Mouse (Mus musculus) adrenal gland, adult (tissue): Measurements from ENCODE around the gene Ccdc13.

Experiments
- DNase-seq, 2 experiments: peaks; one replicate each; pipeline ENCODE4 v3.0.0; 2022 to 2023; ENCODE audit warnings: low spot score in 1 of 2; ENCODE audit not compliant: inconsistent age in 2 of 2

Gene Ccdc13

DNA sequence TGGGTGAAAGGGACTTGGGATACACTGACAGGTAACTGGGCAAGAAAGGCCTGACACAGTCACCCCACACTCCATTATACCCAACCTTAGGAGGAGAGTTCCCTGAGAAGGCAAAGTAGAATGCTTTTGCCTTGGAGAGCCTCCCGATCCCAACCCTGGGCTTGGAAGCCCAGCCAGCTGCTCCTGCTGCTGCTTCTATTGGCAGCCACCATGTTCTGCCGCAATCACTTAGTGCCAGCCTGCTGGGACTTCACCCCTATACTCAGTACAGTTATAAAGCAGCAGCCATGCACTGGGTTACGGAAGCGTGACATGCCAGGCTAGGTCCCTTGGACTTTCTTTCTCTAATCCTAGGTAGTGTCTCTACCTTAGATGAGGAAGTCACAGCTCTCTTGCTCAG lies 7.9 kb upstream of the Ccdc13 start:
- no peak for DNase-seq

DNA sequence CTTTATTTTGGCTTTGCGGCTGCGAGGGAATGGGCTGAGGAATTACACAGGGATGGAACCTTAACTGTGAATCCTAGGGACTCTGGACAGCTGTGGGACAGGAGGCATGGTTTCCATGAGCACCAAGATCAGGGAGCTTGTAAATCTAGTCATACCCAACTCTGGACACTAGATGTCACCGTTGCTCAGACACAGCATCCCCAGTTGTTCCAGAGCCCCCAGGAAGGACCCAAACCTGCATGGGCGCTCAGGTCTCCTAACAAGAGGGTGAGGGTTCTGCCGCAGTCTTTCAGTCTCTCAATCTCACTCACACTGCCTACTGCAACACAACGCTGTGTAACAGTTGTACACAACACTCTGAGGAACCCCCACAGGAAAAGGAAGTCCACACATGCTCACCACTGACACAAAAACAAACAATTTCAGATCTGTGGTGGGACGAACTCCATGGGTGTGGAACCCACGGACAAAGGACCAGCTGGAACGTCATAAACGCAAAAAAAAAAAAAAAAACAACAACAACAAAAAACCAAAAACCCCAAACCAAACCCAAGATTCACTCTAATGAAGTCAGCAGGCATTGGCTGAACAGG lies 7.4 kb upstream of the Ccdc13 start:
- peak in 1 of 2 experiments; percentile 75 for DNase-seq

DNA sequence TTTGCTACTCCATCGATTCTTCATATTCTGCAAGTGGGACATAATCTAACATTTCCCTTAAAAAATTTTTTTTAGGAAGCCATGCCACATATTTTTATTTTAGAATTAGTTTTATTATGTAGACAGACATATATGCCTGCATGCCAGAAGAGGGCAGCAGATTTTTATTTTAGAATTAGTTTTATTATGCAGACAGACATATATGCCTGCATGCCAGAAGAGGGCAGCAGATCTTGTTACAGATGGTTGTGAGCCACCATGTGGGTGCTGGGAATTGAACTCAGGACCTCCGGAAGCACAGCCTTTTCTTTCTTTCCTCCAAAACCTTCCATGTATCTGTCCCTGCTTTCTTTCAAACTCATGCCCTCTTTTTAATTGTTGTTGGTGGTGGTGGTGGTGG lies 3.7 kb upstream of the Ccdc13 start:
- DNase-seq = no peak

GRCm38 (mm10) chr9:121839622-121839965 lies 333 bp upstream of the Ccdc13 start:
- no peak for DNase-seq

- DNase-seq = no peak
Measured at GRCm38 (mm10) chr9:121838008-121838407, 1.3 kb downstream of the Ccdc13 start.

DNA sequence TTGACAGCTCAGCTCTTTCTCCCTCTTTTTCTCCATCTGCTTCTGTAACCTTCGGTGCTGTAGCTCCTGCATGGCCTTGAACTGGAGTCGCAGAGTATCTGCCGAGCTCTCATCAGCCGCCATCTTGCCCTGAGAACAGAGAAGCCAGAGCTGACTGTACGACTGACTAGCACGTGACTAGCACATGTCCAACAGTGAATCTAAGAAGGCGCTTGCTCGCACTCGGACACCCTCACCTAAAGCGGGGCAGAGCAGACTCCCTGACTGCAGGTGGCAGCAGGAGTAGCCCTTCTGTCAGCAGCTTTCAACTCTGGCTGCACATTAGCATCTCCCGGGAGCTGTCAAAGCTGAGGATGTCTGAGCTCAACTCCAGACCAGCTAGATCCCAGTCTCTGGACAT lies 5.4 kb downstream of the Ccdc13 start:
- DNase-seq = no peak

GRCm38 (mm10) chr9:121830956-121831293 lies 8.3 kb downstream of the Ccdc13 start:
- DNase-seq = peak; percentile 74 to 94

GRCm38 (mm10) chr9:121830243-121830955 lies 8.9 kb downstream of the Ccdc13 start:
- peak; percentile 44 to 79 for DNase-seq

DNA sequence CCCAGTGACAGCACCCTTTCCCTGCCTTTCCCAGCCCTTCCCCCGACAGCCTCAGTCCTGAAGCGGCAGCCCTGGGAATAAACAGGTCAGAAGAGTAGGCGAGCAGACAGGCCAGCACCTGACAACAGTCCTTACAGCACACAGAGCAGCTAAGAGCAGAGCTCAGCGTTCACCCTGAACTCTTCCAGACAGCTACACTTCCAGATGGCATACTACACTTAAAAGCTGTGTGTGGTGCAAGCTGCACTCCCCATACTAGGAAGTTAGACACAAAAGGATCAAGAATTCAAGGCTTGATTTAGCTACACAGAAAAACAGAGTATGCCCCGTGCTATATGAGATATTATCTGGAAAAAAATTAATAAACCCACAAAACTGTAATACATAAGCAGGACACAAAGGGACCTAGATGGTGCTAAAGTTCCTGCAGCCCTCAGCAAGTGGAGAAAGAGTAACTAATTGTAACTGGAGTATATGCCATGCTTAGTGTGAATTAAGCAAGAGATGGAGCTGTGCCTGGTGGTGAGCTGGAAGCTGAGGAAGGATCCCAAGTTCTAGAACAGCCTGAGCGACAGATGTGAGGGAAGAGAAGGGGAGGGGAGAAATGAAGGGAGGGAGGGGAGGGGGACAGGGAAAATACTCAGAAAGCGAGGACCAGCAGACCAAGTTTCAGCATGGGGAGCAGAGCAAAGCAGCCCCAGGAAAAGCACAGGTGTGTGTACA lies 9.8 kb downstream of the Ccdc13 start:
- no peak for DNase-seq

GRCm38 (mm10) chr9:121828314-121828713 lies 10.9 kb downstream of the Ccdc13 start:
- no peak for DNase-seq

GRCm38 (mm10) chr9:121826356-121826755 lies 12.9 kb downstream of the Ccdc13 start:
- no peak for DNase-seq

DNA sequence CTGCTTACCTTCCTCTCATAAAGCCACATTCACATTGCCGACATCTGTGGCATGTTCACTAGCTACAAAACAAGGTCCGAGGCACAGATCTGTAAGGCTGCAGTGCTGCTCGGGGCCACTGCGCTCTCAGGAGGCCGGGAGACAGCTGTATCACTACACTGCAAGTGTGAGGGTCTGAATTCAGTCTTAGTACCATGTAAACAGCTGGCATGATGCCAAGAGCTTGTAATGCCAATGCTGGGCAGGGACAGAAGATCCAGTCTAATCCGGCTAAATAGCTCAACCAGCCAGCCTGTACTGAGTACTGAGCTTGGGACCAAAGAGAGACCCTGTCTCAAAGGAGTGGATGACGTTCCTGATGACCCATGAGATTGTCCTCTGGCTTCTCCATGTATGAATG lies 15.3 kb downstream of the Ccdc13 start:
- no peak for DNase-seq

GRCm38 (mm10) chr9:121823051-121823450 lies 16.2 kb downstream of the Ccdc13 start:
- DNase-seq = no peak

DNA sequence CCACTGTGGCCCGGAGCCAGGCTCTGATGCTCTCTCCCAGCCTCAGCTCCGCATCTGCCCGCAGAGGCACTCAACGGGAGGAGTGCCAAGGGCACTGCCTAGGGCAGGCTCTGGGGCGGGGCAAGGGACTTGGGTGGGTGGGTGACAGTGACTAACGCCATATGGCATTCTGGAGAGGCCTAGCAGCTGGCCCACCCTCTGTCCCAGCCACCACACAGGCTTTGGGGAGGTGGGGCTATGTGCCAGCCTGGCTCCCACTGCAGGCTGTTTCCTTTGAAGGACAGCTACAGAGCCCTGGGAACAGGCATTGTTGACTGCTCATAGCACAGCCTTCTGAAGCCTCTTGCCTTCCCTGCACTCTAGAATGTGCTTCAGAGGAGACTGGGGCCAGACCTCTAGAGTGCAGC lies 16.7 kb downstream of the Ccdc13 start:
- peak in 1 of 2 experiments; percentile 54 for DNase-seq

GRCm38 (mm10) chr9:121820765-121821164 lies 18.5 kb downstream of the Ccdc13 start:
- no peak for DNase-seq

- peak in 1 of 2 experiments; percentile 60 for DNase-seq
Measured at GRCm38 (mm10) chr9:121819771-121820471, 19.3 kb downstream of the Ccdc13 start.

DNA sequence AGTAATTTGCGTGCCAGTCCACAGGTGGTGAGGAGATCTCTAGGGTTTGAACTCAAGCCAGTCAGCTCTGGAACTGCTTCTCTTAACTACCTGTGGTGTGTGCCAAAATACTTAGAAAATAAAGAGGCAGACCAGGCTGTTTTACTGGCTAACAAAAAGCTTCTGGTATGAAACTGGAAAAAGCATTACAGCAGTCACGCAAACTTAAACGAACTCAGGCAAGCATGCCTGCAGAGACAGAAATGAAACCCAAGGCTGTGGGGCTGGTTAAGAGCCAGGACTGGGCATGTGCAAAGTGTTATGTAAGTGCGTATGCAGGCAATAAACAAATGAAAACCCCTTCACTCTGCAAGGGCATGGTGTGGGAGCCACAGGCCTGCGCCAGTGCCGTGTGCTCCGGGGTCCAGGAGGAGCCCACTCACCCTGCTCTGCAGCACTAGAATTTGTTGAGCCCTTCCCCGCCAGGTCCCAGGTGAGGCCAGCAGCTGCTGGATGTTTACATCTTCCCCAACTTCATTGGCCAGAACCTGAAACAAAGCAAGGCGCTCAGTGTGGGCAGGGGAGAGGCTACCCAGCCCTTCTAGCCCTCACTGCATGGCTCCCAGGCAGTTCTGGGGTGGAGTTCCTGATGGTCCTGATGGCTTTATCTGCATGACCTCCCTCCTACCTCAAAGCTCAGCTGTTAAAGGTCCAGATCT lies 20.0 kb downstream of the Ccdc13 start:
- peak; percentile 43 to 83 for DNase-seq

- no peak for DNase-seq
Measured at GRCm38 (mm10) chr9:121815183-121815582, 24.1 kb downstream of the Ccdc13 start.

DNA sequence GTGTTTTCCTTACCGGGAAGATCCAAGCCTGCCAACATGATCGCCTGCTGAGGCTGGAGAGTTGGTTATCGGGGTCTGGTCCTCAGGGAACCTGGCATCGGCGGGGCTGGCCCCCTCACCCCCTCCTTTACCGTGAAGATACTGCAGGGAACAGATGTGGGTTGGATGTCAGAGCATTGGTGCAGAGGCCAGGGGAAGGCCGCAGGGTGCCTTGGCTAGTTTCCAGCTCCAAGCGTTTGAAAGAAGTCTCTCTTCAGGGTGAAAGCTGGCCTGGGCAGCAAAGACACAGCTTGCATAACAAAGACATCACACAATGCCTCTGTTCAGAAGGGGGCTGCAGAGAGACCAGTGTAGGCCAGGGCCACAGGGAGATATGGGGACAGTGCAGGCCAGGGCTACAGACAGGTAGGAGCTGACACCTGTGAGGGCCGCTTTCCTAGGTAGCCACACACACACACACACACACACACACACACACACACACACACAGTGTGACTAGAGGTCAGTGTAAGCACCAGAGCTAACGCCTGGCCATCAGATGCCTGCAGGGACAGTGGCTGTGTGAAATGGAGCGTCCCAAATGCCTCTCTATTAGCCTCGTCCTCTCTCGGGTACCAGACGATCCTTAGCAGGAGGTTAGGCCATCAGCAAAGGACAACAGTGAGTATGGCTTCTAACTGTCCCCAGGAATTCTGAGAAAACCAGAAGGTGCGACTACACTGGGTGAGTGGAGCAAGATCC lies 29.0 kb downstream of the Ccdc13 start:
- DNase-seq = peak in 1 of 2 experiments; percentile 66

- DNase-seq = no peak
Measured at GRCm38 (mm10) chr9:121808511-121808910, 30.8 kb downstream of the Ccdc13 start.
